Mouse (Mus musculus) thymus, adult 2 months (tissue): ENCODE results near the gene Far2. TPM values are rescaled to one million over a fixed set of nuclear protein-coding genes. Genes with fewer than 3 reads are reported as not detected.

Experiments used
- DNase-seq: peaks from one replicate; pipeline ENCODE4 v3.0.0; 2021
- H3K27ac ChIP-seq: fragments of 200-500 bp; 2 replicates; pipeline ENCODE4 v1.5.1; 2012; ENCODE audit warnings: low read length, control low read depth; ENCODE audit not compliant: control insufficient read depth, insufficient read depth
- H3K27me3 ChIP-seq: fragments of 200-500 bp; 2 replicates; pipeline ENCODE4 v1.6.1; 2012; ENCODE audit warnings: mild to moderate bottlenecking, low read length, moderate library complexity, mixed read lengths; ENCODE audit not compliant: control insufficient read depth, insufficient read depth
- H3K36me3 ChIP-seq: fragments of 200-500 bp; 2 replicates; pipeline ENCODE4 v1.6.1; 2012; ENCODE audit warnings: mild to moderate bottlenecking, low read length, moderate library complexity; ENCODE audit not compliant: control insufficient read depth, insufficient read depth
- H3K4me1 ChIP-seq: fragments of 200-500 bp; replicated peaks from 2 replicates; pipeline ENCODE4 v1.6.1; 2012; ENCODE audit warnings: low read length; ENCODE audit not compliant: control insufficient read depth, insufficient read depth
- H3K4me3 ChIP-seq: fragments of 200-500 bp; 2 replicates; pipeline ENCODE4 v1.5.1; 2012; ENCODE audit warnings: mild to moderate bottlenecking, low read length, control low read depth, moderate library complexity; ENCODE audit not compliant: control insufficient read depth, insufficient read depth
- CTCF ChIP-seq: fragments of 200-500 bp; IDR thresholded peaks from 2 replicates; pipeline ENCODE4 v1.5.1; 2012; ENCODE audit warnings: mild to moderate bottlenecking, control low read depth, low read length, moderate library complexity, borderline replicate concordance; ENCODE audit not compliant: control insufficient read depth, poor library complexity, insufficient read depth; ENCODE audit errors: extremely low read depth
- POLR2A ChIP-seq: fragments of 200-500 bp; IDR thresholded peaks from 2 replicates; pipeline ENCODE4 v1.6.1; 2012; ENCODE audit warnings: mild to moderate bottlenecking, low read length, control low read depth, moderate library complexity; ENCODE audit not compliant: control insufficient read depth, poor library complexity, insufficient read depth; ENCODE audit errors: extremely low read depth
- WGBS: fragments of 180-500 bp; shearing (Covaris S2); methylation state at CpG from one replicate; pipeline ENCODE4 v1.1.7; 2018; 5-methylcytosine and 5-hydroxymethylcytosine counted together
- polyA plus RNA-seq: library from polyadenylated mRNA; depleted of rRNA; stranded (reverse); fragments of >200 nt; gene quantifications from 2 replicates; pipeline ENCODE4 v1.2.3, GENCODE M21; 2012

Far2 gene
- polyA plus RNA-seq, 1 experiment, result 0.22 TPM

GRCm38 (mm10) chr6:148097039-148097438, 50.0 kb downstream of the Far2 start:
- Histone ChIP-seq H3K27ac (no peak overlapping the region), H3K4me3 (no peak overlapping the region), H3K36me3 (no peaks in the 10 kb centered on the region), H3K27me3 (no peaks in the 10 kb centered on the region), H3K4me1 (no peaks in the 10 kb centered on the region)
- DNase-seq, result no peak
- WGBS, result 82% methylated on average over 3 of the region's 3 CpGs
- no peak for TF ChIP-seq POLR2A
- no peak for TF ChIP-seq CTCF

- no peaks in the 10 kb centered on the region for H3K4me1 ChIP-seq
- no peaks in the 10 kb centered on the region for H3K27me3 ChIP-seq
- no peaks in the 10 kb centered on the region for H3K36me3 ChIP-seq
- WGBS, result 70% methylated on average over 3 of the region's 3 CpGs
- H3K4me3 ChIP-seq, result no peak overlapping the region
- no peak for TF ChIP-seq CTCF
- no peak for TF ChIP-seq POLR2A
- no peak for DNase-seq
- no peak overlapping the region for H3K27ac ChIP-seq
These were observed 54.9 kb downstream of the Far2 start for GRCm38 (mm10) chr6:148101977-148102376.

- Histone ChIP-seq H3K27ac (no peak overlapping the region), H3K4me3 (no peak overlapping the region), H3K4me1 (no peaks in the 10 kb centered on the region), H3K27me3 (no peaks in the 10 kb centered on the region), H3K36me3 (no peaks in the 10 kb centered on the region)
- TF ChIP-seq POLR2A (no peak), CTCF (no peak)
- no peak for DNase-seq
- WGBS, result 92% methylated on average over 1 of the region's 1 CpGs
These were observed 55.4 kb downstream of the Far2 start for GRCm38 (mm10) chr6:148102434-148102833.

- TF ChIP-seq CTCF (no peak), POLR2A (no peak)
- Histone ChIP-seq H3K36me3 (no peaks in the 10 kb centered on the region), H3K4me1 (no peaks in the 10 kb centered on the region), H3K27ac (no peak overlapping the region), H3K27me3 (no peaks in the 10 kb centered on the region), H3K4me3 (no peak overlapping the region)
- DNase-seq, result no peak
- 42% methylated on average over 9 of the region's 9 CpGs for WGBS
These were observed 57.2 kb downstream of the Far2 start for GRCm38 (mm10) chr6:148104212-148104611.

GRCm38 (mm10) chr6:148105722-148106268, 58.7 kb downstream of the Far2 start:
- Histone ChIP-seq H3K36me3 (no peaks in the 10 kb centered on the region), H3K4me1 (no peaks in the 10 kb centered on the region), H3K4me3 (no peak overlapping the region), H3K27me3 (no peaks in the 10 kb centered on the region), H3K27ac (no peak overlapping the region)
- DNase-seq, result no peak
- WGBS, result 78% methylated on average over 9 of the region's 9 CpGs
- TF ChIP-seq POLR2A (no peak), CTCF (no peak)

- H3K27me3 ChIP-seq, result no peaks in the 10 kb centered on the region
- TF ChIP-seq CTCF (no peak), POLR2A (no peak)
- no peak for DNase-seq
- WGBS, result 53% methylated on average over 8 of the region's 8 CpGs
- H3K4me3 ChIP-seq, result no peak overlapping the region
- H3K4me1 ChIP-seq, result no peaks in the 10 kb centered on the region
- no peak overlapping the region for H3K27ac ChIP-seq
- no peaks in the 10 kb centered on the region for H3K36me3 ChIP-seq
These were observed 61.8 kb downstream of the Far2 start for GRCm38 (mm10) chr6:148108741-148109472.
